Mouse (Mus musculus): ENCODE results near the gene BC005624.

Gene BC005624

DNA sequence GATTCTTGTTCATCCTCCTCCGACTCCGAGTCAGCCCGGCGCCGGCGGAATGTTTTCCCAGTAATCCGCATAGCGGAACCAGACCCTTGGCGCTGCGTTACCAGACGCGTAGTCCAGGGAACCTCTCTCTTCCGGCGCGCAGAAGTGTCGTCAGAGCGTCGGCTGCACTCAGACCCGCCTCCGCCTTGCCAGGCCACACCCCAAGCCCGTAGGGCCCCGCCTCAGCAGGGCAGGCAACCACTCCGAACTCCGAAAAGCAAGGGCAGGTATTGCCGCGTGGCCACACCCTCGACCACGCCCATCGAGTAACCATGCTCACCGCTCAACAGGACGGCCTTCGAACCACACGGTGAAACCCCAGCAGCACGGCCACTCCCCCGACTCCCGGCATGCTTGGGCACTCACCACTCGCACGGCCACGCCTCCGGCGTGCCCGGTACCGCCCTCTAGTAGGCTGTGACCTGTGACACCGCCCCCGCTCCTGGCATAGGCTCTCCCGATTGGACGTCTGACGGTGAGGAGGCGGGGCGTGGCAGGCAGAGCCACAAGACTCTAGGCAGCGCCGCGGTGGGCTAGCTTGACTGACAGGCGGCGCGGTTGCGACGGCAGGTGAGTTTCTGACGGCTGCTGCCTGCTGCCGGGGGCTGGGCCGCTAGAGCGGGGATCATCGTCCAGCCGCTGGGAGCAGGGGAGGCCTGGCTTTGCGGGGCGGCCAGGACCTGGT, at the start of gene BC005624, which contains the start of gene Usp20:
BC005624 (minus strand) TSS at position 412 of the 724 bp plus-strand sequence.
Usp20 (plus strand) TSS at position 490 of the 724 bp plus-strand sequence.
- DNase-seq (ENCODE audit: low spot score in 2 of 2) = peak; percentile 99 to 100

DNA sequence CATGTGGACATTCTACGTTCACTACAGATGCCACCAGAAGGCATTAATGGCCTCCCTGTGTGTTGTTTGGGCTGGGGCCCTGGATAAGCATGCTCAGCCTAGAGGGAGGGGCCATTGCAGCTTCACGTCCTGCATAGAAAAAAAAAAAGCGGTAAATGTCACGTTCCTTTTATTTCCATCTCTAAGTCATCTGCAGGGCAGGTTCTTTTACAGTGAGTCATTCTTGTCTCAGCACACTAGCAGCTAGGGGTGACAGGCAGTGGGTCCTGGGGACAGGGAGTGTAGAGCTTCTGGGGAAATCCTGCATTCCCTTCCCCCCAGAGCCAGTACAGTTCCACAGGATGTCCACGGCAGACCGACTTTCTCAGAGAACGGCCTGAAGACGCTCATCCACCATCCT, 44.6 kb upstream of the BC005624 start:
- no peak for DNase-seq (ENCODE audit: low spot score in 2 of 2)

DNA sequence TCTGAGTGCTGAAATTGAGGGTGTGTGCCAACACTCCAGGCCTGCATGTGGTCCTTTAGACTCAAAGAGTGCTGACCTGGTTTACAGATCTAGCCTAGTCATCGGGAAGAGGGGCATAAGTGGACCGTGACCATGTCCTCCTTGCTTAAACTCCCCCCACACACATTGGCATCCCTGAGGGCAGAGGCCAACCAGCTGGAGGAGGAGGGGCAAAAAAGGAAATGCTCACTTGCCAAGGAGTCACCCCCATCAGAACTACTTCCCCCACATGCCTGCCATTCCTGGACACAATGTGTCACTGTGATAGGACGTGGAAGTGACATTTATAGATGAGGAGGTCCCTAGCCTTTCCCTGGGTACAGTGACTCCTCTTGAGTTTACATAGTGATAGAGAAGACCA, 43.5 kb upstream of the BC005624 start:
- no peak for DNase-seq (ENCODE audit: low spot score in 2 of 2)

DNA sequence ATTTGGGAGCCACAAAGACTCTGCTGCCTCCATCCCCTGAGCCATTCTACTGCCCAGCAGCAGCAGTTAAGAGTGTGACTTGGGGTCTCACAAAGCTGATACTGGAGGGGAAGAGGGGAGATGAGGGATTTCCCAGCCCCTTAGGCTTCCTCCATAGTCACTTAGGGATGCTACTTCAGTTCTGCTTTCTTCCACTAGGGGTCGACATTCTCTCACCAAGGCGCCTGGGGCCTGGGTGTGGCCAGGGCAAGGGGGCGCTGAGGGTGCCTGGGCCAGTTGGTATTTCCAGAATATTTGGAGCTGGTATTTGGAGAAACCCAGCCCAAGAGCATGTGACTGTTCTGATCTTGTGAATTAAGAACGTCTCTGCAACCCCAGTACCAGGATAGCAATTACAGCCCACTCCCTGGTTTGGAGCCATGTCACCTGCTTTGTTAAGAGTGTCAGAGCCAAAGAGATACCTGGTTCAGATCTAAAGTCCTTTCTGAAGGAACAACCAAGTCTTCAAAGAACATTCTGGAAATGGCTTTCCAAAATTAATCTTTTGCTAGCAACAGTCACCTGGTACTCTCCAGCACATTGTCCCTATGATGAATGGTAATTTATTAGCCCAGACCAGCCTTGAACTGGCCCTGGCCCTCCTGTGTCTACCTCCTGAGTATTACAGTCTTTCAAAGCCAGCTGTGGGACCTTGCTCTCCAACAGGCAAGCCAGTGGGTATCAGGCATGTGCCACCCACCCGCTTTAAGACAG, 42.8 kb upstream of the BC005624 start:
- DNase-seq (ENCODE audit: low spot score in 2 of 2) = peak; percentile 41 to 78

DNA sequence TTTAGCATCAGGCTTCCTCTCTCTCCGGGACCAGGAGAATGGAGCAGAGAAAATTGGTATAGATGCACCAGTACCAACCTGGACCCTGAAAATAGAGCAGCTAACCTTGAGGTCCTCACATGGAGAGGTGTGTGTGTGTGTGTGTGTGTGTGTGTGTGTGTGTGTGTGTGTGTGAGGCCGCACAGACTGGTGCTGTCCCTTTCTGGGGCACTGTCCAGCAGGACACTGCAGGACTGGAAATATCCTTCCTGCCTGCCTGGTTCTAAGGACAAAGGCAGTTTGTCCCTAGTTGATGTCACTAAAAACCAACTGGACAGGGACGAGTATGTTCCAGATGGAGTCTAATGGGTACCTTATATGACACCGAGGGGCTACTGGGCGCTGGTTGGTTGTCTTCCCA, 41.9 kb upstream of the BC005624 start:
- DNase-seq (ENCODE audit: low spot score in 2 of 2) = no peak

DNA sequence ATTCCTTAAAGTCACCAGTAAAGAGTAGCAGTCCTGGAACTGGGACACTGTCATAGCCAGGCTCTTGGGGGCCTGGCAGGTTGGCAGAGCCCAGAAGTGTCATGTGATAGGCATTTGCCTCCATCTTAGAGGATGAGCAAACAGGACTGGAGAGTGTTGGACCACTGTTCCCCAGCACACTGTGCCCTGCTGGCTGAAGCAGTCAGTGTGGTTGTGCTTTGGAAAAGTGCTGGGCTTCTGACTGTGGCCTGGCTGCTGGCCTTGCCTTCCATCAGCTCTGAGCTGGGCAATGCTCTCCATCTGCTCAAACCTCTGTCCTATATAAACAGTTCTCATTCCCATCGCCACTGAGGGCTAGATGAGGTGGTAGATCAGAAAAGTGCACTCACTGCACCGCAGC, 38.2 kb upstream of the BC005624 start:
- no peak for DNase-seq (ENCODE audit: low spot score in 2 of 2)

DNA sequence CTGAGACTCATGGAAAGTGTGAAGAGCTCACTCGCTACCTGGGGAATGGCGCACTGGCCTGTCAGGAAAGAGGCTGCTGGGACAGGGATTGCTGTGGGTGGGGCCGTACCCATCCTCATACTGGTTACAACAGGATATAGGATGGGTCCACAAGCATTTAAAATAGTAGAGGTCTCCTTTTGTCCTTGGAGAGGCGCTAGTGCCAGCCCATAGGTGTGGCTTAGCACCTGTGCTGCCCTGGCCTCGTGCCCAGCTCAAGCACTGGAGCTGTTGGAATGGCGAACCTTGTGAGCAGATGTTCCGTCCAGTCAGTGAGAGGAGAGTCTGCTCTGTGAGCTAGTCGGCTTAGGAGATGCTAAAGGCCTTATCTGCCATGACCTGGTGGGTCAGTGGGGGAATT, 37.0 kb upstream of the BC005624 start:
- no peak for DNase-seq (ENCODE audit: low spot score in 2 of 2)

DNA sequence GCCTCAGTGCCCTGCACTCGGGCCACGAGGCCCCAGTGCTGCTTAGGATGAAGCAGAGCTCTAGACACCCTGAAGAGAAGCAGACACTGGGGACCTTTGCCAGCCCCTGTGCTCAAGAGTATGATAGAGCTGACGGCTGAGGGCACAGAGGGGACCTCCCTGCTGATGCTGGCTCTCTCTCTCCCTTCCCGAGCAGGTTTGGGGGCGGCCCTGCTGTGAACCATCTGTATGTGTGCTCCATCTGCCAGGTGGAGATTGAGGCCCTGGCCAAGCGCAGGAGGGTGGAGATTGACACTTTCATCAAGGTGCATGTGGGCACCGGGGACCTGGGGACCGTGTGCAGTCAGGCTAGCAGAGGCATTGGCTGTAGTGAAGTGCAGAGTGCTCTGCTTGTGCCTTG, 36.5 kb upstream of the BC005624 start:
- no peak for DNase-seq (ENCODE audit: low spot score in 2 of 2)

DNA sequence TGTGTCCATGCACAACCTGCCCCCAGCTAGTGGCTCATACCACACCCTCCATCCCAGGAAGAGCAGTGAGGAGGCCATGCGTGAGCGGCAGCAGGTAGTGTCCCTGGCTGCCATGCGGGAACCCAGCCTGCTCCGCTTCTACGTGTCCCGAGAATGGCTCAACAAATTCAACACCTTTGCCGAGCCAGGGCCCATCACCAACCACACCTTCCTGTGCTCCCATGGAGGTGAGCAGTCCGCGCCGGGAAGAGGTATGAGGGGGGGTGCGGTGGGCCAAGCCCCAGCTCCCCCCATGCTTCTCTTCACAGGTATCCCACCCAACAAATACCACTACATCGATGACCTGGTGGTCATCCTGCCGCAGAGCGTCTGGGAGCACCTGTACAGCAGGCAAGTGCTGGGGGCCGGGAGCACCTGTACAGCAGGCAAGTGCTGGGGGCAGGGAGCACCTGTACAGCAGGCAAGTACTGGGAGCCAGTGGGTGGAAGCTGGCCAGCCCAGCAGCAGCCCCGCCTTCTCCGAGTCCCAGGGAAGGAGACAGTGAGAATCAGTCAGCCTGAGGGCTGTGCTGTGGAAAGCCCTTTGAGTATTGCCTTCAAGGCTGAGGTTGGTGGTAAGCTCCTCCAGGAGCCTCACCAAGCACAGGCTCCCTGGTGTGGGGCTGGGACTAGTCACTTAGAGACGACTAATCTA, 35.8 kb upstream of the BC005624 start:
- no peak for DNase-seq (ENCODE audit: low spot score in 2 of 2)

DNA sequence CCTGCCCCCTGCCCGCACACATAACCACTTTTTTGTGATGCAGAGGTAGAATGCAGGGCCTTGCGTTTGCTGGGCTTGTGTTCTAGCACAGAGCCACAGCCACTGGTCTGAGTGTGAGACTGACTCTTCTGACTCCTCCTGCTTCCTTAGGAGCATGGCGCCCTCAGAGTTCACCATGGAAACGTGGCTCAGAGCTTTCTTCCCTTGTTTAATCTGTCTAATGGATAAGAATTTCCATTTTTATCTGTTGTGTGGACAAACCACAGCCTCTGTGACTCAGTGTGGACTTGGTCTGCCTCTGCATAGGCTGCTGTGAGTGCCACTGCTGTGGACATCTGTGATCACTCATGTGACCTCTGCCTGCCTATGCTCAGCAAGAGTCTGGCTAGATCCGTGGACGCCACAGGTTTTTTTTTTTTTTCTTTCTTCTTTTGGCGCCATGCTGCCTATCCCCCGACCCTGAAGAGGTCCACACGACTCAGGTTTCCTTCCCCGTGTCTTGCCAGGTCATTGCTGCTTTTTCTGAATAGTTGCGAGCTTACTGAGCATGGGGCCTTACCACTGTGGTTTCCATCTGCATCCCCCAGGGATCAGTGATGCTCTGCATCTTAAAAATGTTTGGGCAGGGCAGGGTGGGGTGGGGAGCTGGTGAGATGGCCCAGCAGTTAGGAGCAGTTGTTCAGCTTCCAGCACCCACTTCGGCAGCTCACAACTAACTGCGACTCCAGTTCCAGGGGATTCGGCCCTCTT, 31.5 kb upstream of the BC005624 start:
- no peak for DNase-seq (ENCODE audit: low spot score in 2 of 2)

DNA sequence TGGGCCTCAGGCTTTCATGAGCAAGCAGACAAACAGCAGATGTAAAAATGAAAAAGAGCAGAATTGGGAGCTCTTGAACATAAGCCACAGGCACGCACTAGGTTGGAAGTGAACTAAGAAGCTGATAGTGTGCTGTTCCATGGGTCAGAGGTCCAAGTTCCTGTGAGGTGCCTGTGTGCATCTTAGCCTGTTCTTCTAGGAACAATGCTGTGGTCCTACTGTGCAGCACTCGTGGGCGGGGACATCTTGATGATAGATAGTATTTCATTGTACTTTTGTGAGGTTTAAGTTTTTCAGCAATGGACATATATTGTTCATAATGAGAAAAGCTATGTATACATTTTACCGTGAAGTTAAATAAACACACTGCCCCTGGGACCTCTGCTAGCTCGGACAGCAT, 25.2 kb upstream of the BC005624 start:
- DNase-seq (ENCODE audit: low spot score in 2 of 2) = no peak

DNA sequence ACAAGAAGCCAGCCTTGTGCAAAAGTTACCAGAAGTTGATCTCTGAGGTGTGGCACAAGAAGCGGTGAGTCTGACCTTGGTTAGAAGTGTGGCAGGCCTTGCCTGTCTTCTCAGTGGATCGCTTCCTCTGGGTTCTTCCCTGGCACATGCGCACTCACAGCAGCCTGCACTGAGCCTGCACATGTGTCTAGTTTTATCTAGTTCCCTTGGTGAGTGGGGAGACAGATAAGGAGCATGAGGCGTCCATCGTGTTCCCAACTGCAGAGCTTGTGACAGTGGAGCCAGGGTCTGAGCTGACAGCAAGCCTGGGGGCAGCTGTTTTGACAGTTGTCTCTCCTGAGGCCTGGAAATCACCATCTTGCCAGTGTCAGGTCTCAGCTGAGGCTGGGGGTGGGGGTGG, 24.4 kb upstream of the BC005624 start:
- no peak for DNase-seq (ENCODE audit: low spot score in 2 of 2)

DNA sequence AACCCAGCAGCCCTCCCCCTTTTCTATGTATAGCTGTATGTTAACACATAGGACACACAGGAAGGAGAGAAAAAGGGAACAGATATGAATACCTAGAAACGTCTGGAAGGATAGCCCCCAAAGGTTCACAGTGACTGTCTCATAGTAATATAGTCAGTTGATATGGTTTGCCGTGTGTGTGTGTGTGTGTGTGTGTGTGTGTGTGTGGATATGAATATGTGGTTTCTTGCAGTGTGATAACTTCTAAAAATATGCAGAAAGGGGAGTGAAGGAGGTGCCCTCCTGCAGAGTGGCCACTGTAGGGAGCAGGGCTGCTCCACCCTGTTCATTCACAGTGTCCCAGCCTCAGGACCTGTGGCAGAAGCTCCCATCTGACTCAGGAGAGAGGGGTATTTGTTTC, 23.5 kb upstream of the BC005624 start:
- no peak for DNase-seq (ENCODE audit: low spot score in 2 of 2)

DNA sequence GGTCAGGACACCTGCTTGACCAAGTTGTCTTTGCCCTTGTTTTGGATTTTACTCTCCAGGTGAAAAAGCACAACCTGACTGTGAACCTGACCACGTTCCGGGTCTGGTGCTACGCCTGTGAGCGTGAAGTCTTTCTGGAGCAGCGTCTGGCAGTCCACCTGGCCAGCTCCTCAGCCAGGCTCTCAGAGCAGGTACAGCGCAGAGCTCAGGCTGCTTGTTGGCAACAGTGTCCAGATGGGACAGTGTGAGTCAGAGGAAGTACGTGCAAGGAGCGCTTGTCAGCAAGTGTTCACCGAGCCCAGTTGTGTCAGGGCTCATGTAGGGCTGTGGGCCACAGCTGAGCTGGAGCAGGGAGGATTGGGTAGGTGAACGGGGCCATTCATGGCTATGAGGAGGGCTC, 20.9 kb upstream of the BC005624 start:
- no peak for DNase-seq (ENCODE audit: low spot score in 2 of 2)

DNA sequence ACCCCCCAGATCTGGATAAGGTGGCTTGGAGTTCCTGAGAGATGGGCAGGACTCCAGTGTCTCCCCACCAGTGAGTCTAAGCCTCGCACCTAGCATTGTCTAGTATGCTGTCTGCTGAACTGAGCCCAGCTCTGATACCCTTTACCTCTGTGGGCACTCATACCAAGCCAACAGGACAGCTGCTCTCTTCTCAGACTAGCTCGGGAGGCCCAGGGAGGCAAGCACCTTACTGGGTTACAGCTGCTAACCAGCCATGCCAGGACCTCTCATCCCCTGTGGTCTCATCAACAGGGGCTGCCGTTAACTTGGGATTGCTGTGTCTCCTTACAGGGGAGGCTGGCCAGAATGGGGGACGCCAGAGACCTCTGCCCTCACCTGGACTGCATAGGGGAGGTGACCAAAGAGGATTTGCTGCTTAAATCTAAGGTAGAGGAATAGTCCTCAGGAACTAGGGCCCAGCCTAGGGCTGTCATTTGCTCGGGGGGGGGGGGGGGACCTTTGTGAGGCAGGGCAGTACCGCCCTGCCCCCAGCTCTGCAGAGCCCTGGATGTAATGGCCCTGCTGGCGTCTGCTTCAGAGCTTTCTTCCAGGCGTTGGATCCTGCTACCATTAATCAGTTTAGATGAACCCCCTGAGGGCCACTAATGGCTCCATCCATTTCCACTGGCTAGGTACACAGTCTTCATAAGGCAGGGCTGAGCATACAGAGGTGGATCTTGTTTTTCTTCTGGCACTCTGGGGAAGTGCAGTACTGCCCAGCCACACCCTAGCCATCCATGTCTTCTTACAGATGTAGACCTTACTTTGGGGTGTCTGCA, 16.7 kb upstream of the BC005624 start:
- no peak for DNase-seq (ENCODE audit: low spot score in 2 of 2)

DNA sequence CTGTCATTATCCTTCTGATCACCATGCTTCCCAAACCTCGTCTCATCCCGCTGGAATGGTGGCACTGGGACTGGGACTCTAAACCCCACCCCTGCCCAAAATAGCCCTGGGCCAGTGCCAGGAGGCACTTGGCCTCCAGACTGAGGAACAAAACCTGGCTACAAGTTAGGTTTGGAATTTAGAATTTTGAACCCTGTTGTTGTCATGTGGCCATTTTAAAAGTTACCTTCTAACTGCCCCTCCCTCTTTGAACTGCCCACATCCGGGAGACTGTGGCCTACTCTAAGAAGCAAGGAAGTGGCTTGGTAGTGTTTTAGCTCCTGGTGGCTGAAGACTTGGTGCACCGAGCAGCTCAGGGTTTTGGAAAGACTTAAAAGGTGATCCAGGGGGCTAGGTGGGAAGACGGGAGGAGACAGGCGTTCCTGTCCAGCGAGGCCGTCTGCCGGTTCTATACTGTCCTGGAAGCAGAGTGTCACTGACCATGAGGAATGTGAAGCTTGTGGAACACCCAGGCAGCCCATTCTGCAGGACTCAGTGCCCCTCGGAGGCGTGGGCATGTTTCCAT, 13.5 kb upstream of the BC005624 start:
- DNase-seq (ENCODE audit: low spot score in 2 of 2) = no peak

DNA sequence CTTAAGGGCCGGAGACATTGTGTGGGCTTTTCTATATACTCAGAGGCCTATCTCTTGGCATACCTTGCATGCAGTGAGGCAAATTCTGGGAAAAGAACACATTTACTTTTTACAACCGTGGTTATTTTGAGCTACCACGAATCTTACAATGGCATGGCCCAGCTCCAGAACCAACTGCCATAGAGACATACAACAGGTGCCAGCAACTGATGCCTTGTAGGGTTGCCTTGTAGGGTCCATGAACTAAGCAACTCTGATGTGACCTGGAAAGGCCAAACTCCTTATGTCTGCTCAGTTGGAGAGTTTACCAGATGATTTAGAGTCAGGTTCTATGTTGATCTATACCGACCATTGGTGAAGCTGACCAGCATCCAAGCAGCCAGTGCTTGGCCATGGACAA, 12.9 kb upstream of the BC005624 start:
- no peak for DNase-seq (ENCODE audit: low spot score in 2 of 2)

DNA sequence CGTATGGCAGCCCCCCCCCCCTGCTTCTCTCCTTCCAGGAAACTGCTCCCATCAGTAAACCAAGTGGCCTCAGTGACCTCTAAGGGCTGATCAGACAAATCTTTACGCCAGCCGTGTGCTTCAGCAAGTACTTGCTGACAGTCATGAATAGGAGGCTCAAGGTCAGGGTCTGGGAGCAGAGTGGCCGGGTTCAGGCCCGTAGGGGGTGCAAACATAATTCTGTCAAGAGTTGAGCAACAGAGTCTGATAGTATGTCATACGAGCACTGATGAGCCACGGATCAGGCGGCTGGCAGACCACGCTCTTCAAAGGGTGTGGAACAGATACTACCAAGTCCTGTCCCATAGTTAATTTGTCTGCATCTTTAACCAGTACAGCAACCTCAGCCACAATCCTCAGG, 8.2 kb upstream of the BC005624 start:
- no peak for DNase-seq (ENCODE audit: low spot score in 2 of 2)

DNA sequence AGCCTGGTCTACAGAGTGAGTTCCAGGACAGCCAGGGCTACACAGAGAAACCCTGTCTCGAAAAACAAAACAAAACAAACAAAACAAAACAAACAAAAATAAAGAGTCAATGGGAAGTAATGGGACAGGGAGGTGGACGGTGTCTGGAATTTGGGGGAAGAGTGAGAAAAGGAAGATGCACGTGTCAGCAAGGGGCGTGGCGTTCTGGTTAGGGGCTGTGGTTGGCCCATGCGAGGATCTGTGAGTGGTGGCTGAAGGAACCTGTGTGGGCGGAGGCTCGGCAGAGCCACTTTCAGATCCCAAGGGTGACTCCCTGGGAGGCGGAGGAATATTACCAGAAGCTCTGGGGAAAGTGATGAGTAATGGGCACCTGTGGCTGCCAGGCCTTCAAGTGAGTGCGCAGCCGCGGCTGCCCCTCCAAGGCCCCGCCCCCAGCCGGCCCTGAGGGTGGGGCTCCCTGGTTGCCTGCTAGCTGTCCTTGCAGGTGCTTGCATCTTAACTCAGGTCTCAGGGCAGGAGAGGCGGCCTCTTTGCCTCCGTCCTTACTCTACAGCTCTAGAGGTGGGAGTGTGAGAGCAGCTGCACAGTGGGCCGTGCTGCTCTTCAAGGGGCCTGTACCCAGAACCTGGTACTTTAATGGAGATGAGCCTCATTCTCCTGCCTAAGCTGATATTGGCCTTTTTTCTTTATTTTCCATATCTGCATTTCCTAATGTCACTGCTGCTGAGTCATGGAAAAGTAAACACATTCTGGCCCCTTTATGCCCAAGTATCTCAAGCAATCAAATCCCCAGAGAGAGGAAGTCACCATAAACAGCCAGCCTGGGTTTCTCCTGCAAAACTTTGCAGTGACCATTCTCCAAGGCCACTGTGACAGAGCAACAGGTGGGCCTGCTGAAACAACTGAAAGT, 3.4 kb upstream of the BC005624 start:
- DNase-seq (ENCODE audit: low spot score in 2 of 2) = peak; percentile 36 to 49

DNA sequence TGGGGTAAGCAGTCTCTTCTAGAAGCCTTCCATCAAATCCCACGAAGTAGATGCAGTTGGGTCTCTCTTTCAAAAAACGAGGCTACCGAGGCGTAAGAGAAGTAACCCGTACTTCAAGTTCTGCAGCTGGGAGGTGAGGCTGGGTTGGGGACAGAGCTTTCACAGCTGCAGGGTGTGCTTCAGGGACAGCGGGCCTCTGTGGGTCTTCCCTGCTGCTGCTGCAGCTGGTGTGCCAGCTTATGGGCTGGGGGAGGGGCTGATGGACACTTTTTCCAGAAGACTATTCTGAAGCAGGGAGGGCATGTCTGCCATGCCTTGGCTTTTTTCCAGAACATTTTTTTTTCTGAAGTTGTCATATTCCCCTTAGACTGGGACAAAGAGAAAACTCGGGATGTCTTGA, 1.0 kb upstream of the BC005624 start:
- peak; percentile 14 to 15 for DNase-seq (ENCODE audit: low spot score in 2 of 2)
